Mouse (Mus musculus) gastrocnemius, adult 2 months (tissue): ENCODE results near the gene Stra6l. TPM values are rescaled to one million over a fixed set of nuclear protein-coding genes. Genes with fewer than 3 reads are reported as not detected.
A peak's percentile ranks its signal among the peaks of the same experiment; 100 is the strongest.

Experiments
- DNase-seq: peaks from one replicate; pipeline ENCODE4 v3.0.0; 2022
- H3K27ac ChIP-seq: fragments of 200-600 bp; 2 replicates; pipeline ENCODE4 v1.8.1; 2022; ENCODE audit warnings: mild to moderate bottlenecking
- H3K4me3 ChIP-seq: fragments of 200-600 bp; 2 replicates; pipeline ENCODE4 v1.8.1; 2022; ENCODE audit warnings: mild to moderate bottlenecking, moderate library complexity
- CTCF ChIP-seq: fragments of 200-600 bp; IDR thresholded peaks from 2 replicates; pipeline ENCODE4 v1.8.1; 2022; ENCODE audit warnings: antibody characterized with exemption, mild to moderate bottlenecking, moderate library complexity
- intact Hi-C: fragments of 180-260 bp; cut with DNase I; formaldehyde crosslinking; loops from one replicate; pipeline ENCODE4 v1.15.1; 2025
- total RNA-seq, 2 experiments: library from RNA; stranded (reverse); gene quantifications; 2 replicates each; pipeline ENCODE4 v1.2.3; 2021

Stra6l gene
- total RNA-seq, 2 experiments from 2014 or later = not detected

DNA sequence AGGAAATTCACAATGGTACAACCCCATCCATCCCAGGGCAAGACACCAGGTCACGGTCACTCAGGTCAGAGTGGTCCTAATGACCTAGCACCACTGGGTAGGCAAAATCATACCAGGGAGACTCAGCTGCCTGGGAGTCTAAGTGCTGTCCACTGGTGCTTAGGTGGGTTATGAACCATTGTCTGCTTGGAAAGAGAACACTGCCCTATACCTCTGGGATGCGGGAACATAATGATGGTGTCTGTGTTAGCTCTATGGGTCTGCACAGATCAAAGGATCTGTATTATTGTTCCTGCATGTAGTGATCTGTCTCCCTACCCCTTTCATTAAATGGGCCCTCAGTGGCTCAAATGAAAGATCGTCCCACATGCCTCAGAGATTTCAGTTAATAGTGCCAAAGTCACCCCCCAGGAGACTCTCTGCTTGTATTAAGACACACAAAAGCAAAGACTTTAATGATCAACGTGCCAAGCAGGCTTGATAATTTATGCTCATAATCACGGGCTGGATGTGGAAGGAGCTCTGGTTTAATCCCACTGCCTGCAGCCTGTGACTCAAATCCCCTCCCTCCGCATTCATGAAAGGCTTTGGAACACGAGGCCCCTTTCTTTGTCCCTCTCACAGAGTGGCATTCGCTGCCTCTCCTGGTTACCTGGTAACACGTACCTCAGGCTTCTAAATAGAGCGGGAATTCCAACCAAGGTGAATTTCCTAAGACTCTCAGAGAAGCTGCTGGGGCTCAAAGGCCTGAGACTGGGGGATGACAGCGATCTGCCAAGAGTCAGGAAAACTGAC is 25.5 kb upstream of the Stra6l start:
- intact Hi-C loops = no loop called here
- no peak overlapping the region for H3K27ac ChIP-seq
- DNase-seq = no peak
- TF ChIP-seq CTCF = no peak
- H3K4me3 ChIP-seq = no peak overlapping the region

DNA sequence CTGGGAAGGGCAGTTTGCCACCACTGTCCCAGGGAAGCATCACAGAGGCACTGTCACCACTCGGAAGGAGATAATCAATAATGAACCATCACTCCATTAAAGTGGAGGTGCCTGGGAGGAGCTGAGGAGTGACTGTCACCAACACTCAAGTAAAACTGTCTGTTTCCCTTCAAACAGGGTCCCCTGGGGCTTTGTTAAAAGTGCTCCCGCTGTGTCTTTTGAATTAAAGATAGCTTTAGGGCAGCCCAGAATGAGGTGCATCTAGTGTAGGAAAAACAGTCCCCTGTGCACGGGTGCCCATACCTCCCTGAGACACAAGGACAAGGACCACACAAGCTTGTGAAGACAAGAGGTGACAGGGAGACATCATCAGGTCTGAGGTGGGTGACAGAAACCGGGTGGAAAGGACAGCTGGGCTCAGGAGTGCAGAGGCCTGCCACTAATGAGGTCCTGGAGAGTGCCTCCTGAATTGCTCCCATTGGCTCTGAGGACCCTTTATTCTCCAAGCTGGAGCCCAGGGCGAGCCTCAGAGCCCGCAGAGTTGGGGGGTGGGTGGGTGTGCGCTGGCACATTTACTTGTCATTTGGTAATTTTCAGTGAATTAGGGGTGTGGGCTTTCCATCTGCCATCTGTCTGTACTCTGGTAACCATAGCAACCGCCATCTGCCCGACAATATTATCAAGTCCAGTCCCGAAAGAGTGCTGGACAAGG is 24.3 kb upstream of the Stra6l start:
- DNase-seq = no peak
- no peak overlapping the region for H3K27ac ChIP-seq
- TF ChIP-seq CTCF = no peak
- intact Hi-C loops = no loop called here
- no peak overlapping the region for H3K4me3 ChIP-seq

DNA sequence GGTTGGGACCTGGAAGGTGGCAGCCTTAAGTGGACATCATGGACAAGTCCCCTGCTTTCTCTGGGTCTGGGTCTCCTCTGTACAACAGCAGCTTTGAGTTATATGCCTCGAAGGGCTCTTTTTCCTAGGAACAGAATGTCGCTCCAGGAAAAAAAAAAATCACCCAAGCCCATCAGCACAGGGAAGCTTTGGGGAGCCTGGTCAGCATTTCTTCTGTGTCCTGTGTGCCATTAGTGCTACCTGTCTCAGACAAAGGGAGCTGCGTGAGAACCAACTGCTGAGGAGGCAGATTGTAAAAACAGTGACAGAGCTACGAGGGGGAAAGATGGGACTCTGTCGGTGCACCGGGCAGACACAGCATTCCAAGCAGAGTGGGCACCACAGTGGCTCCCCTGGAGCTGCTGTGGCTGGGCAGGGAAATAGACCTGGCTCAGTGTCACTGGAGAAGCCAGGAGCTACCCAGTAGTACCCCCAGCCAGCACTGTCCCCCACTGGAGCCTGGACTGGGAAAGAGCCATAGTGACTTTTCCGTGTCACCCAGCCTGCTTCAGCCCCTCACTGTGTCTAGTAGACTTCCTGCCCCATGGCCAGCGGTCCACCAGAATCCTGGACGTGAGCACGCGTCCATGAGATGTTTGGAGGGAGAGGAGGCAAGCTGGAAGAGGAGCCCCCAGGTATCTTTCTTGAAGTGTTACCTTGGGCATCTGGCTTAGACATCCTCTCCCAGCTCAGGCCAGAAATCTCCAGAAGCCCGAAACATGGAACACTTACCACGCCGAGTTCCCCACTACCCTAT is 23.5 kb upstream of the Stra6l start:
- no peak overlapping the region for H3K4me3 ChIP-seq
- DNase-seq = no peak
- intact Hi-C loops = no loop called here
- TF ChIP-seq CTCF = no peak
- H3K27ac ChIP-seq = no peak overlapping the region

DNA sequence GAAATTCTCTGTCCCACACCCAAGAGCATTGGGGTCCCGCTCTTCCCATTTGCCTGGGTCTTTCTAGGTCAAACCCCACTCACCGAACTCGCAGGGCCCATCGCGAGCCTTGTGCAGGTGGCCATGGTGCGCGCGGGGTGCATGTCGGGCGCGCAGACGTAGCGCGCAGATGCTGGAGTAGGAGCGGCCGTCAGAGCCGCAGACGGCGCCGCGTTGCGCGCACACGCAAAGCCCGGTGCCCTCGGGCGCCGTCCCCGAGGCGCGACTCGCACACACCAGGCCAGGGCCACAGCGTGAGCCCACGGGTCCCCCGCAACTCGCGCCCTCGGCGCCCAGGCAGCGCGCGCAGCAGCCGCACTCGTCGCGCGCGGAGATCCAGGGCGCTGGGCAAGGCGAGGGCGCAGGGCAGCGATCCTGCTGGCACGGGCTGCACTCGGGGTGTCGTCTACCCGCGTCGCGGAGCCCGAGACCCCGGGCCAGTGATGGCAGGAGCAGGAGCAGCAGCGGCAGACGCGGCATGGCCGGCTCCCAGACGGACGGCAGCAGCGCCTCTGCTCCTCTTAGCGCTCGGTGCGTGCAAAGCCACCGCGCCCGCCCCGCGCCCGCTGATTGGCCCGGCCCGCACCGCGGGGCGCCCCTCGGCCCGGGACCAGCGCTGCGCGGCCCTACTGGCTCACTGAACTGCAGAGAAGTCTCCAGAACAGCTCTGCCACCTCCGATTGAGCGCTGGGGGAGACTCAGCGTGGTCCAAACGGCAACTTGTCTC is 22.0 kb upstream of the Stra6l start, which contains the start of gene Igfbpl1:
Igfbpl1 (minus strand) TSS at position 649 of the 766 bp plus-strand sequence.
- intact Hi-C loops = no loop called here
- Histone ChIP-seq H3K27ac (no peak within 1 kb of the TSS), H3K4me3 (peak within 1 kb of the TSS; percentile 45)
- DNase-seq = no peak
- no peak for TF ChIP-seq CTCF

DNA sequence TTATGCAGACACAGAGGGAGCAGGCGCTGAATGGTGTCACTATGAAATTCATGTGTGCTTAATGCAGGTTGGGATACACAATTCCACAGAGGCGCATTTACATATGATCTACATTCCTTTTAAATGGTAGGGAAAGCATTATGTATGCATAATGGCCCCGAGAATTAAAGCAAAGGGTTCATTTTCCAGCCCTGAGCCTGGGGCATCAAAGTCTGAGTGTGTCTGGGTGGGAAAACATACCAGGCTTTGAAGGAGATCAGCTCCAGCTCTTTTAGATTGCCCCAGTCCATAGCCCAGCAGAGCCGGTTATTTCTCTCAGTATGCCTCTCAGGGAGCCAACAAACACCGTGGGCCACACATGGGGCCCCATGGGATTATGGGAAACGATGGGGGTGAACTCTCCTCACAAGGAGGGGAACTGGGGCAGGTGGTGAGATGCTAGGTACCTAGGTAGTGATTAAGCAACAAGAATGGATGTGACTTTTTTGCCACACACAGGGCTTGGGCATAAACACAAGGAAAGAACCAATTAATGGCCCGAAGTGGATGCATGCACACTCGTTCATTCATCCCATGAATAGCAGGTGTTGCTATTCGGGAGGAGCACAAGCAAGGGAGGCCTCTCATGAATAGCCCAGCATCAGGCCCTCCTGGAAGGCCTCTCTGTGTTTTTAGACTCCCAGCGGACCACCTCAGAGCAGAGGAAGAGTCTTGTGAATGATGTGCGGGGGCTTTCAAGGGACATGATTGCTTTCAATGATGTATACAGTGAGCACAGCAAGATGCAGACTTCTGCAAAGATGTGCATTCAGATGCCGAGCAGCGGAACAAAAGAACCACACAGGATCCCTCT is 18.3 kb upstream of the Stra6l start:
- Histone ChIP-seq H3K27ac (no peak overlapping the region), H3K4me3 (no peak overlapping the region)
- intact Hi-C loops = no loop called here
- no peak for TF ChIP-seq CTCF
- DNase-seq = no peak

DNA sequence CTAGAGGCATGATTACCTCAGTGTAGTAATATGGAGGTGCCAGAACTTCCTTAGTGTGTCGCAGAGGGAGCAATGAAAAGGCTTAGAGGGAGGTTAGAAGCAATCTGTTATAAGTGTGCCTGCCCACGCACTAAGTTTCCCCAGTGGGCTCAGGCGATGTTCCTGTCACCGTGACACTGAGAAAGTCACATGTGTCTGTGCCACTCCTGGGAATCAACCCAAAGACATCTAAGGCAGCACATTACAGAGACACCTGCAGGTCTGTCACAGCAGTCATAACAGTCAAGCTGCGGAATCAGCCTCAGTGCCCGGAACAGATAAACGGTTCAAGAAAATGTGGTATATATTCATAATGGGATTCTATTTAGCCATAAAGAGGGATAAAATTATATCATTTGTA is 16.5 kb upstream of the Stra6l start:
- TF ChIP-seq CTCF = no peak
- intact Hi-C loops = no loop called here
- H3K4me3 ChIP-seq = no peak overlapping the region
- DNase-seq = no peak
- H3K27ac ChIP-seq = no peak overlapping the region

DNA sequence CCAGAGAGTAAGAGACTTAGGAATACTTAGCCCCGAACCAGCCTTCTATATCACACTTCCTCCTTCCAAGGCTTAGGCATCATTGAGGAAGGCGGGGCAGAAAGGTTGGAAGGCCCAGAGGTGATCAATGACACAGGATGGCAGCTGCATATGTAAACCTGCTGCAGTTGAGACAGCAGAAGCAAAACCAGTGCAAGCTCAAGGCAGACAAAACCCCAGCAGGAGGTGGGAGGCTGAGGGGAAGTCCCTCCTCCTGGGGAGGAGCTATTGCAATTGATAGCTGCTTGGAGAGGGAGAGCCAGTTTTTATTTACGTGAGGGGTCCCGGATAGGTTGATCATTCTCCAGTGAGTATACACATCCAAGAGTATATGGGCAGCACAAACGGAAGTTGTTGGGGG is 15.0 kb upstream of the Stra6l start:
- H3K27ac ChIP-seq = no peak overlapping the region
- no peak for TF ChIP-seq CTCF
- H3K4me3 ChIP-seq = no peak overlapping the region
- intact Hi-C loops = no loop called here
- no peak for DNase-seq

DNA sequence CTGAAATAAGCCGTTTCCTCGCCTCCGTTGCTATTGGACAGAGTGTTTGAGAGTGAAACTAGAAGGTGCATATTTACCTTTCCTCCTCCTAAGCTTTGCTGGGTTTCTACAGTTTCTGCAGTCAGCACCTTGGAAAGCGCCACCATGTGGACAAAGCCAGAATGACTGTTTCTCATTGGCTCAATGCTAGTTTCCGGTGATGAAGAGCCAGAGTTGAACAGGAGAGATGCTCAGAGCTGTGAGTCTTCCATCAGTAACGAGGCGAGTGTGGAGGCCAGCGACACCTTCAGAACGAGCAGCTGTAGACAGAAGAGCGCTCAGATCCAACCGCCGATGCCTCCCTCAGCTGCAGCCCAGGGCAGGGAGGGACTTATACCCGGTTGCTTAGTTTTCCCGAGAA is 4.1 kb upstream of the Stra6l start:
- peak; percentile 60 for TF ChIP-seq CTCF
- H3K27ac ChIP-seq = no peak overlapping the region
- intact Hi-C loops = no loop called here
- no peak overlapping the region for H3K4me3 ChIP-seq
- DNase-seq = no peak

DNA sequence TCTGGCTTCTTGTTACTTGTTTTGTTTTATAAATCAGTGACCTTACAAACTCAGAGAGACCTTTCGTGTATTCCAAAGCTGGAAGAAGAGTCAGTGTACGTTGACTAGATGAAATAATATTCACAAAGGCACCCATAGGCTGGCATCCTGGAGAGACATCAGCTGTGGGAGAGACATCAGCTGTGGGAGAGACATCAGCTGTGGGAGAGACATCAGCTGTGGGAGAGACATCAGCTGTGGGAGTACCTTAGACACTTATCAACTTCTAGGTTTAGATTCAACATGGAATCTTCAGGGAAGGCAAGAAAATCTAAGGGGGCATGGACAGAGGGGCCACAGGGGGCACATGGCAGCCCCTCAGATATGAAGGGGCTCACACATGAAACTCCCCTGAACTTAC is 2.2 kb upstream of the Stra6l start:
- TF ChIP-seq CTCF = no peak
- Histone ChIP-seq H3K4me3 (no peak overlapping the region), H3K27ac (no peak overlapping the region)
- no peak for DNase-seq
- intact Hi-C loops = no loop called here

DNA sequence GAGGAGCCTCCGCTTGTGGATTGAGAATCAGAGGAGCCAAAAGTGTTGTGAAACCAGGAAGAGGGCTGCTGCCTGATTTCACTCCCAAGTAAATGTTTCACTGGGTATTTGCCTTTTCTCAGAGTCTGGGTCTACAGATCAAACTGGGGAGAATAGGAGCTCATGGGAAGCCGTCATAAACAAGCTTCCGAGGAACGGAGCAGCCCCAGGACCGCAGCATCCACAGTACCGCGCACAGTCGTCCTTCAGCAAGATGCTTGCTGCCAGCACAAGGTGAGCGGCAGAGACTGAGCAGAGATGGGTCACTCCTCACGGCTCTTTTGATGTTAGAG is 327 bp downstream of the Stra6l start:
- DNase-seq = no peak
- H3K27ac ChIP-seq = no peak overlapping the region
- TF ChIP-seq CTCF = no peak
- no peak overlapping the region for H3K4me3 ChIP-seq
- intact Hi-C loops = no loop called here

DNA sequence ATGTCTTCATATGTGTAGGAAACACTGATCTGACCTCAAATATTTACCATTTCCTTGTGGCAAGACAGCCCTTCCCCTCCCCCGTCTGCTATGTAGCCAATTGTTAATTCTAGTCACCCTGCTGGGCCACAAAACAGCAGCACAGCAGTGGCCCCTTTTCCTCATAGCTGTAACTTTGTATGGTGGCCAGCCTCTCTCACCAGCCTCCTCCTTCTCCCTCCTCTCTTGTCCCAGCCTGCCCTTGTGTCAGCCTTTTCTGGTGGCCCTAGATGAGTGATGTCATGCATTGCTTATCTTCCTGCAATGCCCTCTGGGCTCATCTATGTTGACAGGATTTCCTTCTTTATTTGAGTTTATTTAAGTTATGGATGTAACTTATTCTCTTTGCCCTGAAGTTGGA is 955 bp downstream of the Stra6l start:
- intact Hi-C loops = no loop called here
- DNase-seq = no peak
- TF ChIP-seq CTCF = no peak

DNA sequence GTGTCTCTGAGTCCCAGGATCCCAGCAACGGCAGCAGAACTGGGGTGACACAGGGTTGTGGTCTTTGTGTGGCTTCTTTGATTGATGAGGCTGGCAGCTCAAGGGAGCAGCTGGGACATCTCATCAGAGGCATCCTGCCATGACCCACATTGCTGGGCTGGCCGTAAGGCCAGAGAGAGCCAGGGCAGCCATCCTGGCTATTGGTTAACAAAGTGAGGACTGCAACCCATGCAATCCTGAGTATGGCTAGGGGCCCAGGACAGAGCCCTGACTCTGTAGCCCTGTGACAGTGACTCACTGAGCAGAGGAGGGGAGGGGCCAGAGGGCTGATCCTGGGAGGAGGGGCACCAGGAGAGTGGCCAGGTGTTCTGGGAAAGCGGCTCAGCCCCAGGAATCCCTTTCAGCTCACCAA is 3.2 kb downstream of the Stra6l start:
- intact Hi-C loops = loop anchor here (5.0 to 10.0 kb wide), 2 partner anchors 554 to 747 kb away; partner anchors contain the start of genes Tomm5 and Trmt10b
- Histone ChIP-seq H3K27ac (peak overlapping the region; percentile 79), H3K4me3 (no peak overlapping the region)
- DNase-seq = peak; percentile 90
- TF ChIP-seq CTCF = no peak

More for the DNA sequence above, 955 bp downstream of the Stra6l start:
- H3K27ac ChIP-seq = no peak overlapping the region
- H3K4me3 ChIP-seq = no peak overlapping the region
